Mouse (Mus musculus) embryo, embryonic 11.5 days (tissue): ENCODE results near the gene Olfr709-ps1.
"Not testable (repeated sequence)": the region's sequence is repeated elsewhere in the genome, so short reads cannot be mapped to it uniquely, and the experiment has no call there.

Experiments used
- DNase-seq: peaks from one replicate; pipeline ENCODE4 v3.0.0-alpha.2; 2012; ENCODE audit warnings: low read depth, low spot score

Olfr709-ps1 gene

GRCm38 (mm10) chr7:106932119-106932518 is at the start of gene Olfr709-ps1:
TSS of gene Olfr709-ps1 (minus strand) at chr7:106932219.
- DNase-seq = no peak

DNA sequence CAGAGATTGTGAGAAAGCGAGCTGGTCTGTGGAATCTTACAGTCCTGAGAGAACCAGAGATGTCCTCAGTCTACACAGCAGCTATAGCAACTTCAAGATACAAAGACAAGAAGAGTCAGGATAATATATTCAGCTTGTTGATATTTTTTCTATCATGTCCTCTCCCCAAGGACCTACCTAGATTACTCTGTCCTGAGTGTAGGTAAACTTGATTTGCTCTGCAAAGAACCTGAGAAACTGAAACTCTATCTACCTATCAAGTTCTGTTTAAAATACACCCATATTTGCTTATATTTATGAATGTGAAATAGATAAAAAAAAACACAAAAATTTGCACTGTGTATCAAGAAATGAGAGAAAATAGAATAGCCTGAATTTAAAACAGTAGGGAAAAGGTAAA is 43.3 kb upstream of the Olfr709-ps1 start, which contains the start of gene Olfr711:
TSS of gene Olfr711 (minus strand) at position 101 of the 400 bp plus-strand sequence.
- DNase-seq = no peak

GRCm38 (mm10) chr7:106967503-106967902 is 35.5 kb upstream of the Olfr709-ps1 start:
- DNase-seq = not testable (repeated sequence)

DNA sequence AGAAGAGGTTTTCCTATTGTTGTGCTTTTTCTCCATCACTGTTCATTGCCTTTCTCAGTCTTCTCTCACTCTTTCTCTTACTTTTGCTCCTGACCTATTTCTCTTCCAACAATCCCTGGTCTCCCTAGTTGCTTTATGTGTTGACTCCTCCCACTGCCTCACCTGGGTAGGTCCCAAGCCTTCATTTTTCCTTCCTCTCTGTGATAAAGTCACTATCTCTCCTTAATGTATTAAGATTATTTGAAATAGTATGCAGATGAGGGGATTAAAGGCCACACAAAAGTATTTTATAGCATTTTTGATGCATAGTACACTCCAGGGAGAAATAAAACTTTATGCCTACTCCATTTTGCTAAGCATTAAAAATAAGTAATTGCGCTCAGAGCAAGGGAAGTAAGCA is 31.8 kb upstream of the Olfr709-ps1 start, which contains the start of gene Olfr6:
TSS of gene Olfr6 (minus strand) at position 101 of the 400 bp plus-strand sequence.
- no peak for DNase-seq

DNA sequence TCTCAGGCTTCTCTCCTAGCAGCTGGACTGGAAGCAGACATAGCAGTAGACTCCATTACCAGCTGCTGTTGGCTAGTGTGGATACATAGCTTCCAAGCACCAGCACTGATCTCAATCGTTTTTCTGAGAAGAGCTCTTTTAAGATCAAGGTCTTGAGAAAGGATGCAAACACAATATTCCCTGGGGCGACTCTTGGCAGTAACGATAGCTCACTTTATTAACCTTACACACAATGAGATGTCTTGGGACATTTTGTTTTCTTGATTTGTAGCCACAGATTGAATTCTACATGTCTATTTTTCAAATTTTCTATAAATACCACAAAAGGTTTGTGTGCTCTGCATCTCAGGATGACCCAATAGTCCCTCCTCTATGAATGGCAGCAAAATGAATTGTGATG is 16.2 kb upstream of the Olfr709-ps1 start, which contains the start of gene Olfr710:
TSS of gene Olfr710 (minus strand) at position 101 of the 400 bp plus-strand sequence.
- no peak for DNase-seq

- not testable (repeated sequence) for DNase-seq
Observed at GRCm38 (mm10) chr7:106920961-106921360, 11.1 kb downstream of the Olfr709-ps1 start.

DNA sequence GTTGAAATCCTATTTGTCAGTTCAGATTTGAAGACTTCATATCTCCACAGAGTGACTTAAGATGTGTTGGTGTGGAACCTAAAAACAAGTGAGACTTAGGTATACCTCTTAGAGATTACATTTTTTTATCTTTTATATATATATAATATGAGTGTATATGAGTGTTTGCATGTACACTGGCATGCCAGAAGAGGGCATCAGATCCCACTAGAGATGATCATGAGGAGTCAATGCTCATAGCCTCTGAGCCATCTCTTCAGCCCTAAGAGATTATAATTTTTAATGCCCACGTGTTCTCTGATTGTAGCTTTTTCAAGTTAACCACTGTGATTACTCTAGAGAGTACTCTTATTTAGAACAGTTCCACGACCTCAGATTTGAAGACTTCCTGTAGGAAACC is 24.3 kb downstream of the Olfr709-ps1 start, which contains the start of gene Olfr1532-ps1:
TSS of gene Olfr1532-ps1 (plus strand) at position 326 of the 400 bp plus-strand sequence.
- no peak for DNase-seq

DNA sequence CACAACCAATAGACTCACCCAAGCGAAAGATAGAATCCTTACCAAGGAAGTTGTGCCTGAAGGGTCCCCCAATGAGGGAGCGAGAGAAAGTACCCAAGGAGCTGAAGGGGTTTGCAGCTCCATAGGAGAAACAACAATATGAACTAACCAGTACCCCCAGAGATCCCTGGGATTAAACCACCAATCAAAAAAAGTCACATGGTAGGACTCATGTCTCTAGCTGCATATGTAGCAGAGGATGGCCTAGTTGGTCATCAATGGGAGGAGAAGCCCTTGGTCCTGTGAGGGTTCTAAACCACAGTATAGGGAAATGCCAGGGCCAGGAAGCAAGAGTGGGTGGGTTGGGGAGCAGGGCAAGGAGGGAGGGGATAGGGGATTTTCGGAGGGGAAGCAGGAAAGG is 30.9 kb downstream of the Olfr709-ps1 start, which contains the start of gene Olfr707:
TSS of gene Olfr707 (minus strand) at position 101 of the 400 bp plus-strand sequence.
- not testable (repeated sequence) for DNase-seq

DNA sequence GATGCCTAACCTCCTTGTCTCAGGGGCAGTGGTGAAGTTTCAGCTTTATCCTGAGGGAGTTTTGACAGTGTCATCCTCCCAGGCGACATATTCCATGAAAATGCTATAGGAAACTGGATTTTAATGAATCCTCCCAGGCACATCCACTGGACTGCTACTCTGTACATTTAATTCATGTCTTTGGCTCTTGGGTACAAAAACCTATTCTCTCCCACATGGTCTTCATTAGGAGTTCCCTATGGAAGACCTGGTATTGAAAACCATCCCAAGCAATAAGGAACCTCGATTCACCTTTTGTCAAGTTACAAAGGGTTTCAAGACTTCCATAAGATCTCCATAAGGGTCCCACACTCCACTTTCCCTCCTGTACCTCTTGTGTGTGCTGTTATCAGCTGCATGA is 44.0 kb downstream of the Olfr709-ps1 start, which contains the start of gene Olfr706:
TSS of gene Olfr706 (minus strand) at position 101 of the 400 bp plus-strand sequence.
- no peak for DNase-seq

DNA sequence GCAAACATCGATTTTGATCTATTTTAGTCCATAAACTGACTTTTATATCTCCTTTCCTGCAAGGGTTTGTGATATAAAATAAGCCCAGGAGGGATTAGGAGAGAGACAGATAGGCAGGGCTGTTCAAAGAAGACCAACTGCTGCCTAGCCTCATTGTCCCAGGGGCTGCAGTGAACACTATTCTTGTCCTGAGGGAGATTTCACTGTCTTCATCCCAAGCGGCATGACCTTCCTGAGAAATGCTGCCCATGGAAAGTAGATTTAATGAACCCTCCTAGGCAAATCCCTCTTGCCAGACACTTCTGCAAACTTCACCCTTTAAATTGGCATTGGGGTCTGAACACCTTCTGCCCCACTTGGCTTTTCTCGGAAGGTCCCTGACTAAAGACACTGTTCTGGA is 55.2 kb downstream of the Olfr709-ps1 start, which contains the start of gene Olfr705:
TSS of gene Olfr705 (minus strand) at position 101 of the 400 bp plus-strand sequence.
- no peak for DNase-seq
